Mouse (Mus musculus): Measurements from ENCODE around the gene Auts2. TPM values are rescaled to one million over a fixed set of nuclear protein-coding genes. Genes with fewer than 3 reads are reported as not detected.

Auts2 gene
- total and polyA plus RNA-seq, 2 experiments from 2014 or later, result 35.2 to 57.5 TPM

DNA sequence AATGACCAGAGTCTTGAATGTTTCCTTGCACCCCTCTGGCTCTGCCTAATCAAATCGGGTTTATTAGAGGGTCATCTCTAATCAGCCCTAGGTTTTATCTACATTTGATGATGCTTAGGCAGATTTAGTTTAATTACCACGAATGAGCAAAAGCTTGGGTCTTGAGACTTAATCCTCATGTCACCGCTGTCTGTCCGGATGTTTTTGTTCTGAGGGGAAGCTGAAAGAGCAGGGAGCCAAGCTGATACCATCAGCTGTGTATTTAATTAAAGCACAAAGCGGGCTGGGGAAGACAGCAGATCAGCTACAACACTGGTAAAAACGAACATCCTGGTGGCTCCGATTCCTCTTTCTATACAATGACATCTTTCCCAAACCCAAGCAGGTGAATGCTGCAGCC is 56.3 kb downstream of the Auts2 start:
- Histone ChIP-seq H3K36me3 (ENCODE audit: insufficient read depth, low read length) (no peaks in the 10 kb centered on the region), H3K4me3 (ENCODE audit: low read depth, low read length) (no peak overlapping the region), H3K9me3 (ENCODE audit: low read length) (no peaks in the 10 kb centered on the region), H3K9ac (replicated peaks; ENCODE audit: low read length, poor library complexity, severe bottlenecking) (no peak overlapping the region), H3K27me3 (ENCODE audit: insufficient read depth, low read length) (no peaks in the 10 kb centered on the region), H3K27ac (ENCODE audit: low read depth, low read length) (no peak overlapping the region), H3K4me1 (ENCODE audit: insufficient read depth, low read length) (peaks cover 6% of the 10 kb centered on the region; the same call in 1 of the 2 replicates), H3K4me2 (ENCODE audit: low read depth, low read length, poor library complexity, severe bottlenecking) (no peak overlapping the region)
- 28% methylated on average over 7 of the region's 7 CpGs for WGBS
- ATAC-seq (ENCODE audit: low FRiP score) (no peak), DNase-seq (ENCODE audit: low spot score) (no peak)
- no peak for TF ChIP-seq CTCF (IDR thresholded peaks at IDR 0.05)

DNA sequence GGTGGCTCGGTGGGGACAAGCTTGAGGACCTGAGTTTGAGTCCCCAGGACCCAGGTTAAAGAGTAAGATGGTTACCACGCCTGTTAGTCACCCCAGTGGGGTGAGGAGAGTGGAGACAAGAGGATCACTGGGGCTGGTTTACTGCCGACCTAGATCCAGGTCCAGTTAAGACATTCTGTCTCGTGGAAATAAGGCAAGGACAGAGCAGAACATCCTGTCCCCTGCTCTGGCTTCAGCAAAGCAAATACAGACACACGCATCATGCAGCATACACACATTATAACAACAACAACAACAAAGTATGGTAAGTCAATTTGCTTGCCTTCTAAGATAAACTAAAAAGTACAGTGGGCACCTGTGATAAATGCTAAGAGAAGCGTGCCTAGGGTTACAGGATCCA is 57.1 kb downstream of the Auts2 start:
- no peak overlapping the region for H3K27ac ChIP-seq (ENCODE audit: low read depth, low read length)
- no peak overlapping the region for H3K4me2 ChIP-seq (ENCODE audit: low read depth, low read length, poor library complexity, severe bottlenecking)
- WGBS, result 90% methylated on average over 6 of the region's 6 CpGs
- no peaks in the 10 kb centered on the region for H3K36me3 ChIP-seq (ENCODE audit: insufficient read depth, low read length)
- no peak for ATAC-seq (ENCODE audit: low FRiP score)
- no peak for TF ChIP-seq CTCF (IDR thresholded peaks at IDR 0.05)
- no peak overlapping the region for H3K4me3 ChIP-seq (ENCODE audit: low read depth, low read length)
- H3K4me1 ChIP-seq (ENCODE audit: insufficient read depth, low read length), result peaks cover 6% of the 10 kb centered on the region; the same call in 1 of the 2 replicates
- no peak for DNase-seq (ENCODE audit: low spot score)
- H3K9ac ChIP-seq (replicated peaks; ENCODE audit: low read length, poor library complexity, severe bottlenecking), result no peak overlapping the region
- H3K27me3 ChIP-seq (ENCODE audit: insufficient read depth, low read length), result no peaks in the 10 kb centered on the region
- no peaks in the 10 kb centered on the region for H3K9me3 ChIP-seq (ENCODE audit: low read length)

DNA sequence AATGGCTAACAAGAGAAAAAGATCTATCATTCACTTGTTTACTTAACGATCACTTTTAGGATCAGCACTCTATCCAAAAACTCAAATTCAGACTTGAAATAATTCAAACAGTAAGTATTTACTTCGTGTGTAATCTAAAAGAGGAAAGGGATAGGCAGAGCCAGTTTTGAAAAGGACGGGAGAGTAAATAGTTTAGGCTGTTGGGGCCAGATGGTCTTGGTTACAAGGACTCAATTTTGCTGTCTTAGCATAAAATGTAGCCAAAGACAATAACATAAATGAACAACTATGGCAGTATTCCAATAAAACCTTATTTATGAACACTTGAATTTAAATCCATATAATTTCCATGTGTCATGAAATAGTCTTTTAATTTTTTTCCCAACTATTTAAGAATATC is 57.7 kb downstream of the Auts2 start:
- no peaks in the 10 kb centered on the region for H3K36me3 ChIP-seq (ENCODE audit: insufficient read depth, low read length)

DNA sequence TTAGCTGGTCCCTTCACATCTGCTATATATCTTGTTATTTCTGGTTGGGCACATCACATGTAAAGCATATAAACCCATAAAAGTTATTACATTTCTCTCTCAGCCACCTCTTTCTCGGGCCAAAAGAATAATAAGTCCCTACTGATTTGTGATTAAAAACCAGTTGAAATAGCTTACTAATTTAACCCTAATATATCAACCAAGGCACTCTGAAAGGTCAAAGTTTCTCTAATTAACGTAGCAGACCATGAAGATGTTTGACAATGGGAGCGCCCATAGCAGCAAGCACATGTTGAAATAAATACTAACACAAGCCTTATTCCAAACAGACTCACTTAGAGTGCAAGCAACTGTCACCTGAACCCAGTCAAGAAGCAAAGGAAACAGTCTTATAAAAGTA is 61.7 kb downstream of the Auts2 start:
- TF ChIP-seq CTCF (IDR thresholded peaks at IDR 0.05), result no peak
- Histone ChIP-seq H3K4me1 (ENCODE audit: insufficient read depth, low read length) (no peaks in the 10 kb centered on the region; the same call in 1 of the 2 replicates), H3K9ac (replicated peaks; ENCODE audit: low read length, poor library complexity, severe bottlenecking) (no peak overlapping the region), H3K4me2 (ENCODE audit: low read depth, low read length, poor library complexity, severe bottlenecking) (no peak overlapping the region), H3K36me3 (ENCODE audit: insufficient read depth, low read length) (no peaks in the 10 kb centered on the region), H3K4me3 (ENCODE audit: low read depth, low read length) (no peak overlapping the region), H3K27ac (ENCODE audit: low read depth, low read length) (no peak overlapping the region), H3K9me3 (ENCODE audit: low read length) (no peaks in the 10 kb centered on the region), H3K27me3 (ENCODE audit: insufficient read depth, low read length) (no peaks in the 10 kb centered on the region)
- 73% methylated on average over 3 of the region's 3 CpGs for WGBS
- DNase-seq (ENCODE audit: low spot score) (no peak), ATAC-seq (ENCODE audit: low FRiP score) (no peak)

More for the DNA sequence above, 57.7 kb downstream of the Auts2 start:
- H3K9ac ChIP-seq (replicated peaks; ENCODE audit: low read length, poor library complexity, severe bottlenecking), result no peak overlapping the region
- WGBS, result 90% methylated on average over 3 of the region's 3 CpGs
- TF ChIP-seq CTCF (IDR thresholded peaks at IDR 0.05), result no peak
- H3K4me1 ChIP-seq (ENCODE audit: insufficient read depth, low read length), result peaks cover 6% of the 10 kb centered on the region; the same call in 1 of the 2 replicates
- H3K27ac ChIP-seq (ENCODE audit: low read depth, low read length), result no peak overlapping the region
- H3K4me2 ChIP-seq (ENCODE audit: low read depth, low read length, poor library complexity, severe bottlenecking), result no peak overlapping the region
- H3K27me3 ChIP-seq (ENCODE audit: insufficient read depth, low read length), result no peaks in the 10 kb centered on the region
- ATAC-seq (ENCODE audit: low FRiP score) (no peak), DNase-seq (ENCODE audit: low spot score) (no peak)
- H3K4me3 ChIP-seq (ENCODE audit: low read depth, low read length), result no peak overlapping the region
- no peaks in the 10 kb centered on the region for H3K9me3 ChIP-seq (ENCODE audit: low read length)

DNA sequence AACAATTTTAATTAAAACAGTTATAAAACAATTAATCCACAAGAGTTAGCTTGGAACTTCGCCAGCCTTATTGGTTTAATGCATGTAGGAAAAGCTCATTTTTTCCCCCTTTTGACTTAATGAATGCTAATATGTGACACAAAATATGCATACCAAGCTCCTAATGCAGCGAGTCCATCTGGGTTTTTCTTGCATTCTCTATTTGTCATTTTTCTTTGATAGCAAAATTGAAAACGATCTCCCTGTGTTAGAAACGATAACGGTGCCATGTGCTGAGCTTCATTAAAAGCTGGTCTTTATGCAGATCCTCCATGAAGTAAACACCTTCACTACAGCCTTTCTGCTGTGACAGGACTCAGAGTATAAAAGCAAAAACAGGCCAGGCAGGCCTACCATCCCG is 62.7 kb downstream of the Auts2 start:
- Histone ChIP-seq H3K4me3 (ENCODE audit: low read depth, low read length) (no peak overlapping the region), H3K4me1 (ENCODE audit: insufficient read depth, low read length) (no peaks in the 10 kb centered on the region; the same call in 1 of the 2 replicates), H3K36me3 (ENCODE audit: insufficient read depth, low read length) (no peaks in the 10 kb centered on the region), H3K27ac (ENCODE audit: low read depth, low read length) (no peak overlapping the region), H3K27me3 (ENCODE audit: insufficient read depth, low read length) (no peaks in the 10 kb centered on the region), H3K9me3 (ENCODE audit: low read length) (no peaks in the 10 kb centered on the region), H3K9ac (replicated peaks; ENCODE audit: low read length, poor library complexity, severe bottlenecking) (no peak overlapping the region), H3K4me2 (ENCODE audit: low read depth, low read length, poor library complexity, severe bottlenecking) (no peak overlapping the region)
- no peak for TF ChIP-seq CTCF (IDR thresholded peaks at IDR 0.05)
- 41% methylated on average over 6 of the region's 6 CpGs for WGBS
- ATAC-seq (ENCODE audit: low FRiP score) (no peak), DNase-seq (ENCODE audit: low spot score) (no peak)

DNA sequence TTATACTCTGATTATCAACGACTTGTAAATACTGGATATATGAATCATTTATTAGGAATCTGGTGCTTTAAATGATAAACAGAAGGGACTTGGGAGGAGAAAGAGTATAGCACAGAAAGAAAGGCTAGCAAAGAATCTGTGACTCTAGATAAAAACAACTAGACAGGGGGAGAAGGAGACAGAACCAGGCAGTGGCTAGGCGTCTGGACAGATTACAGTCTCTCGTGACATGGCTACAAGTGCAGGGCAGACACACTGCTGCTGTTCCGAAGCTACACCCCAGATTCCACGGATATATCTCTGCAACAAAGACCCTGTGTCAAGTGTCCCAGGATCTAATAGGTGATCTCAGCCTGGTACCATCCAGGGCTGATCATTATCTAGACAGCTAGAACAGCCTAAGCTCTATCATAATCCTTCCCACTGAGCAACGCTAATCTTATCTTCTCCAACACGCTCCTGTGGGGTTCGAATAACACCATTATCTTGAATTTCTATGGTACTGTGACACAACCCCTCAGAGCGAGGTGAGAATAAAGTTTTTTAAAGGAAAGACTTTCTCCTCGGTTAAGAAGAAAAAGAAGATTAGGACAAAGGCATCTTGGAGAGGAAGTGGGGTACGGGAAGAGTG is 63.8 kb downstream of the Auts2 start:
- ATAC-seq (ENCODE audit: low FRiP score) (no peak), DNase-seq (ENCODE audit: low spot score) (no peak)
- no peak overlapping the region for H3K4me3 ChIP-seq (ENCODE audit: low read depth, low read length)
- no peaks in the 10 kb centered on the region for H3K36me3 ChIP-seq (ENCODE audit: insufficient read depth, low read length)
- H3K4me2 ChIP-seq (ENCODE audit: low read depth, low read length, poor library complexity, severe bottlenecking), result no peak overlapping the region
- no peaks in the 10 kb centered on the region; the same call in 1 of the 2 replicates for H3K4me1 ChIP-seq (ENCODE audit: insufficient read depth, low read length)
- no peaks in the 10 kb centered on the region for H3K9me3 ChIP-seq (ENCODE audit: low read length)
- H3K27ac ChIP-seq (ENCODE audit: low read depth, low read length), result no peak overlapping the region
- WGBS, result 26% methylated on average over 11 of the region's 11 CpGs
- no peaks in the 10 kb centered on the region for H3K27me3 ChIP-seq (ENCODE audit: insufficient read depth, low read length)
- H3K9ac ChIP-seq (replicated peaks; ENCODE audit: low read length, poor library complexity, severe bottlenecking), result no peak overlapping the region
- TF ChIP-seq CTCF (IDR thresholded peaks at IDR 0.05), result no peak

All from midbrain, postnatal 0 days (tissue).